Mouse (Mus musculus) spleen, adult 2 months (tissue): ENCODE data around the gene Ftsj1. TPM values are rescaled to one million over a fixed set of nuclear protein-coding genes. Genes with fewer than 3 reads are reported as not detected.
A peak's percentile ranks its signal among the peaks of the same experiment; 100 is the strongest.

Source experiments
- DNase-seq, 2 experiments: peaks; one replicate each; pipeline versions ENCODE4 v3.0.0 to v3.0.0-alpha.2; 2012 to 2021; ENCODE audit warnings: low spot score in 2 of 2, low read depth in 1 of 2
- H3K27ac ChIP-seq: fragments of 200-500 bp; 2 replicates; pipeline ENCODE4 v1.5.1; 2012; ENCODE audit warnings: low read length, inconsistent platforms; ENCODE audit not compliant: insufficient read depth
- H3K27me3 ChIP-seq: fragments of 200-500 bp; 2 replicates; pipeline ENCODE4 v1.6.1; 2012; ENCODE audit warnings: mild to moderate bottlenecking, moderate library complexity, low read length, inconsistent platforms; ENCODE audit not compliant: control insufficient read depth, insufficient read depth
- H3K36me3 ChIP-seq: fragments of 200-500 bp; 2 replicates; pipeline ENCODE4 v1.6.1; 2012; ENCODE audit warnings: mild to moderate bottlenecking, low read length, inconsistent platforms; ENCODE audit not compliant: control insufficient read depth, insufficient read depth
- H3K4me1 ChIP-seq: fragments of 200-500 bp; 2 replicates; pipeline ENCODE4 v1.6.1; 2011; ENCODE audit warnings: inconsistent platforms; ENCODE audit not compliant: control insufficient read depth, insufficient read depth, insufficient read length
- H3K4me3 ChIP-seq: fragments of 200-500 bp; 2 replicates; pipeline ENCODE4 v1.5.1; 2011; ENCODE audit warnings: mild to moderate bottlenecking, inconsistent platforms; ENCODE audit not compliant: insufficient read depth, insufficient read length; ENCODE audit errors: extremely low read depth
- CTCF ChIP-seq: fragments of 200-500 bp; IDR thresholded peaks from 2 replicates; pipeline ENCODE4 v1.5.1; 2011; ENCODE audit warnings: mild to moderate bottlenecking, inconsistent platforms; ENCODE audit not compliant: insufficient read depth, insufficient read length, insufficient replicate concordance; ENCODE audit errors: extremely low read depth
- POLR2A ChIP-seq: fragments of 200-500 bp; IDR thresholded peaks from 2 replicates; pipeline ENCODE4 v1.6.1; 2011; ENCODE audit warnings: low read depth, low read length, inconsistent platforms
- WGBS: fragments of 180-500 bp; shearing (Covaris S2); methylation state at CpG from one replicate; pipeline ENCODE4 v1.1.7; 2018; 5-methylcytosine and 5-hydroxymethylcytosine counted together
- polyA plus RNA-seq: library from polyadenylated mRNA; depleted of rRNA; stranded (reverse); fragments of >200 nt; gene quantifications from 2 replicates; pipeline ENCODE4 v1.2.3, GENCODE M21; 2012

The Ftsj1 gene
- polyA plus RNA-seq, 1 experiment = 17.0 TPM

DNA sequence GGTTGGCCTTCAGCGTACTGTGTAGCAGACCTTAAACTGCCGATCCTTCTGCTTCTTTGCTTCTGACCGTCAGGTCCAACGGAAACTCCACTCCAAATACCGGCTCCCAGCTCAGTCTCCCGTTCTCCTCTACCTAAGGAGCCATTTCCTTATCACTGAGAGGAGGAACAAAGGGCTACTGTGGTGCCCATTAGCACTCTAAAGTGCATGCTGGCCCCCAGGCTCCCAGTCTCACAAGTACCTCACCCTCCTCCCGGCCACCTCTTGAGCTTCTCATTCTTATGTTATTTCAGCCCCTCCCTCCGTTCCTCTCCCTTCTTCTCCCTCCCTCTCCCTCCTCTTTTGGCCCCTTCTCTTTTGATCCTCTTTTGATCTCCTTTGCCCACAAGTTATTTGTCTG is 32.6 kb downstream of the Ftsj1 start:
- WGBS = 75% methylated on average over 8 of the region's 8 CpGs
- TF ChIP-seq POLR2A (no peak), CTCF (no peak)
- Histone ChIP-seq H3K27me3 (no peaks in the 10 kb centered on the region), H3K27ac (no peak overlapping the region), H3K36me3 (no peaks in the 10 kb centered on the region), H3K4me1 (no peaks in the 10 kb centered on the region), H3K4me3 (no peak overlapping the region)
- no peak for DNase-seq

- 76% methylated on average over 2 of the region's 2 CpGs for WGBS
- DNase-seq = no peak
Observed at GRCm38 (mm10) chrX:8218114-8218513, 34.1 kb downstream of the Ftsj1 start.

GRCm38 (mm10) chrX:8217383-8217782 is 34.8 kb downstream of the Ftsj1 start:
- no peak for TF ChIP-seq CTCF
- no peak for TF ChIP-seq POLR2A
- H3K27me3 ChIP-seq = no peaks in the 10 kb centered on the region
- no peak overlapping the region for H3K4me3 ChIP-seq
- no peak for DNase-seq
- WGBS = 78% methylated on average over 6 of the region's 6 CpGs
- H3K4me1 ChIP-seq = no peaks in the 10 kb centered on the region
- H3K27ac ChIP-seq = no peak overlapping the region
- no peaks in the 10 kb centered on the region for H3K36me3 ChIP-seq

More at GRCm38 (mm10) chrX:8218114-8218513, 34.1 kb downstream of the Ftsj1 start:
- Histone ChIP-seq H3K27ac (no peak overlapping the region), H3K36me3 (no peaks in the 10 kb centered on the region), H3K4me3 (no peak overlapping the region), H3K4me1 (no peaks in the 10 kb centered on the region), H3K27me3 (no peaks in the 10 kb centered on the region)
- TF ChIP-seq POLR2A (no peak), CTCF (no peak)

- no peaks in the 10 kb centered on the region for H3K27me3 ChIP-seq
- 75% methylated on average over 7 of the region's 7 CpGs for WGBS
- no peak overlapping the region for H3K27ac ChIP-seq
- no peaks in the 10 kb centered on the region for H3K4me1 ChIP-seq
- H3K4me3 ChIP-seq = no peak overlapping the region
- no peaks in the 10 kb centered on the region for H3K36me3 ChIP-seq
- TF ChIP-seq CTCF = no peak
- TF ChIP-seq POLR2A = no peak
- no peak for DNase-seq
Observed at GRCm38 (mm10) chrX:8211490-8212207, 40.6 kb downstream of the Ftsj1 start.

DNA sequence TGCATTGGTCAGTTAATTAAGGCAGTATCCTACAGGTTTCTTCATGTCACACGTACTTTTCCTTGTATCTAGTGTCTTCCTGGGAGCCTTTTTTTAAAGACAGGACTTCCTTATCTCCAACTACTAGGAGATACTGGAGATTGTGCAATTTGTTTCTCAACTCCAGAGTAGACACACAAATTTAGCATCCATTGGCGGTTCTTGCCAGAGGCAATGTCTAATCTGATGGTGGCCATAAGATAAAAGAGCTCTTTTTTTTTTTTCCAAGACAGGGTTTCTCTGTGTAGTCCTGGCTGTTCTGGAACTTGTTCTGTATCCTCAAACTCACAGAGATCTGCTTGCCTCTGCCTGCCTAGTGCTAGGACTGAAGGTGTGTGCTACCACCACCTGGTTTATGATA is 42.5 kb downstream of the Ftsj1 start:
- Histone ChIP-seq H3K27me3 (peaks cover 2% of the 10 kb centered on the region; the same call in 1 of the 2 replicates), H3K36me3 (no peaks in the 10 kb centered on the region), H3K4me1 (peaks cover 4% of the 10 kb centered on the region), H3K27ac (no peak overlapping the region), H3K4me3 (no peak overlapping the region)
- 62% methylated on average over 2 of the region's 2 CpGs for WGBS
- no peak for DNase-seq
- TF ChIP-seq CTCF = no peak
- TF ChIP-seq POLR2A = no peak

DNA sequence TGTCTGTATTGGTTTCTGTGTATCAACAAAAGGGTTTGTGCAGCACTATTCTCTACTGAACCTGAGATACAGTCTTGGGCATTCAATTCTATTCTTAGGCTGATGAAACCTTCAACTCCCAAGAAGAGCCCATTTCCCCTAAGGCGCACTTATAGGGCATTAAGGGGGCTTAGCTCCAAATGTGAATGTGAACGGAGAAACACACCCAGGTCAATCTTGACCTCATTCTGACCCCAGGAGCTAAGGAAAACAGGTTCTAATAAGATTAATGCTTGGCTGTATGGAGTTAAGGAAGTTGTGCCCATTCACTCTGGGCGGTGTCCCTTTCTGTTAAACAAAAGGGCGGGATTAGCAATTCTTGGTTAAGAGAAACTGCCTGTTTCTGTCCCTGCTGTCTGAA is 45.0 kb downstream of the Ftsj1 start:
- 58% methylated on average over 4 of the region's 4 CpGs for WGBS
- no peak for DNase-seq
- Histone ChIP-seq H3K4me1 (peaks cover 4% of the 10 kb centered on the region), H3K27ac (no peak overlapping the region), H3K27me3 (peaks cover 2% of the 10 kb centered on the region; the same call in 1 of the 2 replicates), H3K36me3 (no peaks in the 10 kb centered on the region), H3K4me3 (no peak overlapping the region)
- TF ChIP-seq CTCF (no peak), POLR2A (no peak)

- peaks cover 4% of the 10 kb centered on the region for H3K4me1 ChIP-seq
- 26% methylated on average over 11 of the region's 11 CpGs for WGBS
- no peak for TF ChIP-seq POLR2A
- TF ChIP-seq CTCF = no peak
- no peak for DNase-seq
- H3K27ac ChIP-seq = no peak overlapping the region
- H3K27me3 ChIP-seq = peaks cover 2% of the 10 kb centered on the region; the same call in 1 of the 2 replicates
- H3K36me3 ChIP-seq = no peaks in the 10 kb centered on the region
- peak overlapping the region; percentile 44; the same call in 1 of the 2 replicates for H3K4me3 ChIP-seq
Observed at GRCm38 (mm10) chrX:8206694-8207197, 45.5 kb downstream of the Ftsj1 start.
